Mouse (Mus musculus) hindbrain, embryonic 12.5 days (tissue): ENCODE data around the gene Rnf126. TPM values are rescaled to one million over a fixed set of nuclear protein-coding genes. Genes with fewer than 3 reads are reported as not detected.

Experiments
- ATAC-seq: fragments of 200-750 bp; cut with Nextera tagmentation; 2 replicates; pipeline ENCODE4 v1.8.0; 2017; ENCODE audit warnings: moderate TSS enrichment; ENCODE audit not compliant: low FRiP score
- H3K27ac ChIP-seq: fragments of 300-500 bp; sonication (generic); 2 replicates; pipeline ENCODE4 v1.5.1; 2016; ENCODE audit warnings: mild to moderate bottlenecking
- H3K27me3 ChIP-seq: fragments of 300-500 bp; sonication (generic); 2 replicates; pipeline ENCODE4 v1.6.1; 2016; ENCODE audit warnings: mild to moderate bottlenecking
- H3K36me3 ChIP-seq: fragments of 300-500 bp; sonication (generic); 2 replicates; pipeline ENCODE4 v1.6.1; 2016; ENCODE audit warnings: mild to moderate bottlenecking
- H3K4me1 ChIP-seq: fragments of 300-500 bp; sonication (generic); 2 replicates; pipeline ENCODE4 v1.6.1; 2016
- H3K4me2 ChIP-seq: fragments of 300-500 bp; sonication (generic); replicated peaks from 2 replicates; pipeline ENCODE4 v1.6.1; 2016; ENCODE audit warnings: mild to moderate bottlenecking
- H3K4me3 ChIP-seq: fragments of 300-500 bp; sonication (generic); 2 replicates; pipeline ENCODE4 v1.5.1; 2016; ENCODE audit warnings: mild to moderate bottlenecking
- H3K9ac ChIP-seq: fragments of 300-500 bp; sonication (generic); 2 replicates; pipeline ENCODE4 v1.6.1; 2016; ENCODE audit warnings: mild to moderate bottlenecking, moderate library complexity
- H3K9me3 ChIP-seq: fragments of 300-500 bp; sonication (generic); replicated peaks from 2 replicates; pipeline ENCODE4 v1.6.1; 2016; ENCODE audit warnings: mild to moderate bottlenecking
- WGBS: fragments of 180-500 bp; shearing (Covaris S2); methylation state at CpG from one replicate; pipeline ENCODE4 v1.1.7; 2016; 5-methylcytosine and 5-hydroxymethylcytosine counted together
- polyA plus RNA-seq: library from polyadenylated mRNA; unstranded; fragments of >200 nt; fragmentation: Nextera tagmentation; extraction: Ambion mirVana; gene quantifications from 2 replicates; pipeline ENCODE4 v1.2.1, GENCODE M21; 2016

Rnf126 gene
- polyA plus RNA-seq, 1 experiment from 2014 or later = 103 TPM

GRCm38 (mm10) chr10:79802331-79802971 is 35.7 kb upstream of the Rnf126 start:
- H3K27me3 ChIP-seq = no peaks in the 10 kb centered on the region
- H3K4me3 ChIP-seq = no peak overlapping the region
- peaks cover 10% of the 10 kb centered on the region; the same call in 1 of the 2 replicates for H3K36me3 ChIP-seq
- no peak for ATAC-seq
- H3K4me2 ChIP-seq = peak overlapping the region; percentile 7
- peak overlapping the region; percentile 13; the same call in 1 of the 2 replicates for H3K9ac ChIP-seq
- peaks cover 75% of the 10 kb centered on the region for H3K4me1 ChIP-seq
- WGBS = 29% methylated on average over 11 of the region's 11 CpGs
- peak overlapping the region; percentile 98 for H3K27ac ChIP-seq
- no peaks in the 10 kb centered on the region for H3K9me3 ChIP-seq

- H3K27ac ChIP-seq = peak overlapping the region; percentile 98
- peaks cover 78% of the 10 kb centered on the region for H3K4me1 ChIP-seq
- no peak overlapping the region for H3K4me3 ChIP-seq
- no peaks in the 10 kb centered on the region for H3K27me3 ChIP-seq
- 50% methylated on average over 3 of the region's 3 CpGs for WGBS
- H3K9ac ChIP-seq = no peak overlapping the region
- H3K36me3 ChIP-seq = 0 out of 2 replicates have a peak, but pooled peaks cover 4% of the 10 kb centered on the region
- H3K4me2 ChIP-seq = peak overlapping the region; percentile 7; the same call in 1 of the 2 replicates
- H3K9me3 ChIP-seq = no peaks in the 10 kb centered on the region
- ATAC-seq = no peak
Measured at GRCm38 (mm10) chr10:79801837-79802236, 35.1 kb upstream of the Rnf126 start.

GRCm38 (mm10) chr10:79800508-79800907 is 33.8 kb upstream of the Rnf126 start:
- 0 out of 2 replicates have a peak, but pooled peaks cover 4% of the 10 kb centered on the region for H3K36me3 ChIP-seq
- 81% methylated on average over 11 of the region's 11 CpGs for WGBS
- no peak for ATAC-seq
- H3K4me3 ChIP-seq = no peak overlapping the region
- H3K27me3 ChIP-seq = no peaks in the 10 kb centered on the region
- H3K4me2 ChIP-seq = no peak overlapping the region
- peaks cover 73% of the 10 kb centered on the region for H3K4me1 ChIP-seq
- H3K9ac ChIP-seq = no peak overlapping the region
- no peaks in the 10 kb centered on the region for H3K9me3 ChIP-seq
- H3K27ac ChIP-seq = peak overlapping the region; percentile 52; the same call in 1 of the 2 replicates

- no peak overlapping the region for H3K4me2 ChIP-seq
- H3K4me1 ChIP-seq = peaks cover 65% of the 10 kb centered on the region
Measured at GRCm38 (mm10) chr10:79798289-79798928, 31.7 kb upstream of the Rnf126 start.

GRCm38 (mm10) chr10:79797326-79797725 is 30.6 kb upstream of the Rnf126 start:
- 36% methylated on average over 15 of the region's 15 CpGs for WGBS
- Histone ChIP-seq H3K4me1 (peaks cover 60% of the 10 kb centered on the region), H3K4me2 (peak overlapping the region; percentile 42), H3K36me3 (0 out of 2 replicates have a peak, but pooled peaks cover 4% of the 10 kb centered on the region), H3K27me3 (no peaks in the 10 kb centered on the region), H3K4me3 (peak overlapping the region; percentile 16), H3K27ac (peak overlapping the region; percentile 58), H3K9ac (no peak overlapping the region), H3K9me3 (no peaks in the 10 kb centered on the region)
- ATAC-seq = no peak

More at GRCm38 (mm10) chr10:79798289-79798928, 31.7 kb upstream of the Rnf126 start:
- Histone ChIP-seq H3K36me3 (0 out of 2 replicates have a peak, but pooled peaks cover 4% of the 10 kb centered on the region), H3K9ac (no peak overlapping the region), H3K27ac (no peak overlapping the region), H3K27me3 (no peaks in the 10 kb centered on the region), H3K4me3 (no peak overlapping the region), H3K9me3 (no peaks in the 10 kb centered on the region)
- 91% methylated on average over 12 of the region's 12 CpGs for WGBS
- no peak for ATAC-seq

GRCm38 (mm10) chr10:79795905-79796304 is 29.2 kb upstream of the Rnf126 start:
- H3K27me3 ChIP-seq = no peaks in the 10 kb centered on the region
- H3K36me3 ChIP-seq = 0 out of 2 replicates have a peak, but pooled peaks cover 4% of the 10 kb centered on the region
- 0 out of 2 replicates have a peak overlapping the region, but pooled peaks have one; percentile 0 for H3K4me2 ChIP-seq
- 96% methylated on average over 3 of the region's 3 CpGs for WGBS
- H3K4me3 ChIP-seq = no peak overlapping the region
- peaks cover 46% of the 10 kb centered on the region for H3K4me1 ChIP-seq
- no peak for ATAC-seq
- no peak overlapping the region for H3K27ac ChIP-seq
- H3K9me3 ChIP-seq = no peaks in the 10 kb centered on the region
- H3K9ac ChIP-seq = no peak overlapping the region

- Histone ChIP-seq H3K9ac (peak overlapping the region; percentile 98), H3K4me2 (peak overlapping the region; percentile 90), H3K36me3 (no peaks in the 10 kb centered on the region), H3K9me3 (no peaks in the 10 kb centered on the region), H3K27me3 (no peaks in the 10 kb centered on the region), H3K4me3 (peak overlapping the region; percentile 95), H3K4me1 (peaks cover 38% of the 10 kb centered on the region), H3K27ac (peak overlapping the region; percentile 94)
- peak; percentile 49 for ATAC-seq
- 4% methylated on average over 10 of the region's 10 CpGs for WGBS
Measured at GRCm38 (mm10) chr10:79794491-79794931, 27.8 kb upstream of the Rnf126 start.

- peak; percentile 71 for ATAC-seq
Measured at GRCm38 (mm10) chr10:79793738-79794490, 27.2 kb upstream of the Rnf126 start.

GRCm38 (mm10) chr10:79793051-79793737 is 26.4 kb upstream of the Rnf126 start, which contains the start of gene Palm:
TSS of gene Palm (plus strand) at chr10:79793572.
- Histone ChIP-seq H3K36me3 (no peaks in the 10 kb centered on the region), H3K9me3 (no peaks in the 10 kb centered on the region), H3K4me1 (peaks cover 38% of the 10 kb centered on the region), H3K27ac (peak within 1 kb of the TSS; percentile 94), H3K4me2 (peak within 1 kb of the TSS; percentile 90), H3K27me3 (no peaks in the 10 kb centered on the region), H3K9ac (peak within 1 kb of the TSS; percentile 98), H3K4me3 (peak within 1 kb of the TSS; percentile 95)
- ATAC-seq = peak; percentile 66
- WGBS = 6% methylated on average over 43 of the region's 51 CpGs

More at GRCm38 (mm10) chr10:79793738-79794490, 27.2 kb upstream of the Rnf126 start:
- peak overlapping the region; percentile 94 for H3K27ac ChIP-seq
- no peaks in the 10 kb centered on the region for H3K9me3 ChIP-seq
- peak overlapping the region; percentile 90 for H3K4me2 ChIP-seq
- WGBS = 3% methylated on average over 32 of the region's 38 CpGs
- H3K9ac ChIP-seq = peak overlapping the region; percentile 98
- no peaks in the 10 kb centered on the region for H3K36me3 ChIP-seq
- peaks cover 38% of the 10 kb centered on the region for H3K4me1 ChIP-seq
- H3K4me3 ChIP-seq = peak overlapping the region; percentile 95
- H3K27me3 ChIP-seq = no peaks in the 10 kb centered on the region

GRCm38 (mm10) chr10:79792339-79793040 is 25.7 kb upstream of the Rnf126 start:
- Histone ChIP-seq H3K4me3 (no peak overlapping the region), H3K27me3 (no peaks in the 10 kb centered on the region), H3K27ac (peak overlapping the region; percentile 18; the same call in 1 of the 2 replicates), H3K9me3 (no peaks in the 10 kb centered on the region), H3K4me2 (peak overlapping the region; percentile 90; the same call in 1 of the 2 replicates), H3K36me3 (no peaks in the 10 kb centered on the region), H3K9ac (peak overlapping the region; percentile 98; the same call in 1 of the 2 replicates), H3K4me1 (peaks cover 33% of the 10 kb centered on the region)
- ATAC-seq = no peak
- 81% methylated on average over 5 of the region's 5 CpGs for WGBS

GRCm38 (mm10) chr10:79790861-79791260 is 24.1 kb upstream of the Rnf126 start, which contains the start of gene Prss57:
TSS of gene Prss57 (minus strand) at chr10:79790961.
- Histone ChIP-seq H3K9ac (no peak within 1 kb of the TSS), H3K27ac (no peak within 1 kb of the TSS), H3K4me2 (no peak within 1 kb of the TSS), H3K36me3 (no peaks in the 10 kb centered on the region), H3K27me3 (no peaks in the 10 kb centered on the region), H3K4me3 (no peak within 1 kb of the TSS), H3K4me1 (peaks cover 18% of the 10 kb centered on the region), H3K9me3 (no peaks in the 10 kb centered on the region)
- WGBS = 84% methylated on average over 4 of the region's 4 CpGs
- no peak for ATAC-seq
